Mouse (Mus musculus) heart, adult 2 months (tissue): ENCODE data around the gene Lyzl4.

Source experiments
- CTCF ChIP-seq: fragments of 200-600 bp; IDR thresholded peaks from 2 replicates; pipeline ENCODE4 v1.8.1; 2022; ENCODE audit warnings: antibody characterized with exemption, mild to moderate bottlenecking, moderate library complexity
- EP300 ChIP-seq: fragments of 200-500 bp; IDR thresholded peaks from 2 replicates; pipeline ENCODE4 v1.6.1; 2011; ENCODE audit warnings: low read depth, low read length, control low read depth; ENCODE audit not compliant: insufficient read depth
- POLR2A ChIP-seq: fragments of 200-500 bp; IDR thresholded peaks from 2 replicates; pipeline ENCODE4 v1.6.1; 2011; ENCODE audit warnings: mild to moderate bottlenecking, low read depth, low read length, control low read depth; ENCODE audit not compliant: insufficient read depth

- no peak for TF ChIP-seq CTCF
- TF ChIP-seq POLR2A: no peak
- TF ChIP-seq EP300: no peak
Measured at GRCm38 (mm10) chr9:121677476-121677875, 35.6 kb upstream of the Lyzl4 start.
